Mouse (Mus musculus) MEL-GATA-1-ER (cell line): ENCODE data around the gene Atp5d.

ENCODE experiments used
- DNase-seq: peaks from one replicate; pipeline ENCODE4 v3.0.0-alpha.2; 2012; ENCODE audit warnings: low read depth; ENCODE audit errors: extremely low read depth

The Atp5d gene

GRCm38 (mm10) chr10:80138553-80139438 lies at the start of gene Atp5d:
Atp5d (plus strand) TSS chr10:80138632.
- DNase-seq = no peak

- no peak for DNase-seq
These were observed 49.3 kb upstream of the Atp5d start for GRCm38 (mm10) chr10:80089146-80089545.

- DNase-seq = no peak
These were observed 46.9 kb upstream of the Atp5d start for GRCm38 (mm10) chr10:80091527-80091926.

GRCm38 (mm10) chr10:80092690-80093089 lies 45.7 kb upstream of the Atp5d start:
- DNase-seq = no peak

- no peak for DNase-seq
These were observed 44.3 kb upstream of the Atp5d start for GRCm38 (mm10) chr10:80094085-80094484.

- DNase-seq = no peak
These were observed 43.7 kb upstream of the Atp5d start for GRCm38 (mm10) chr10:80094684-80095083.

- DNase-seq = no peak
These were observed 42.9 kb upstream of the Atp5d start for GRCm38 (mm10) chr10:80095547-80095946.

GRCm38 (mm10) chr10:80097275-80097674 lies 41.2 kb upstream of the Atp5d start:
- no peak for DNase-seq

- DNase-seq = no peak
These were observed 39.8 kb upstream of the Atp5d start for GRCm38 (mm10) chr10:80098630-80099029.

GRCm38 (mm10) chr10:80100982-80101381 lies 37.5 kb upstream of the Atp5d start:
- no peak for DNase-seq

GRCm38 (mm10) chr10:80102216-80102915 lies 36.1 kb upstream of the Atp5d start:
- peak; percentile 47 for DNase-seq

GRCm38 (mm10) chr10:80103032-80103431 lies 35.4 kb upstream of the Atp5d start:
- DNase-seq = no peak

GRCm38 (mm10) chr10:80104181-80104580 lies 34.3 kb upstream of the Atp5d start:
- DNase-seq = no peak

GRCm38 (mm10) chr10:80105460-80105859 lies 33.0 kb upstream of the Atp5d start, which contains the start of gene Sbno2:
Sbno2 (minus strand) TSS chr10:80105571.
- DNase-seq = no peak

GRCm38 (mm10) chr10:80105926-80106325 lies 32.5 kb upstream of the Atp5d start:
- DNase-seq = no peak

GRCm38 (mm10) chr10:80107678-80108077 lies 30.8 kb upstream of the Atp5d start:
- no peak for DNase-seq

- DNase-seq = peak; percentile 76
These were observed 23.8 kb upstream of the Atp5d start for GRCm38 (mm10) chr10:80114341-80115284.

GRCm38 (mm10) chr10:80115290-80115943 lies 23.0 kb upstream of the Atp5d start, which contains the start of gene Stk11:
Stk11 (plus strand) TSS chr10:80115803.
- DNase-seq = peak; percentile 100

GRCm38 (mm10) chr10:80115944-80116335 lies 22.5 kb upstream of the Atp5d start:
- no peak for DNase-seq

GRCm38 (mm10) chr10:80116563-80116926 lies 21.9 kb upstream of the Atp5d start:
- no peak for DNase-seq
